Mouse (Mus musculus): ENCODE measurements around the gene Disp3. TPM values are rescaled to one million over a fixed set of nuclear protein-coding genes. Genes with fewer than 3 reads are reported as not detected.

The Disp3 gene
- polyA plus RNA-seq, 1 experiment from 2014 or later: 0.28 TPM

- H3K4me1 ChIP-seq (replicated peaks): peaks cover 13% of the 10 kb centered on the region; the same call in 1 of the 2 replicates
- peak overlapping the region; percentile 72 for H3K4me2 ChIP-seq
- peaks cover 53% of the 10 kb centered on the region for H3K27me3 ChIP-seq
- H3K36me3 ChIP-seq: no peaks in the 10 kb centered on the region
- H3K27ac ChIP-seq: no peak overlapping the region
- peak; percentile 69 for ATAC-seq (ENCODE audit: insufficient number of reproducible peaks, insufficient read depth, low FRiP score, low TSS enrichment, low read depth)
- H3K9ac ChIP-seq (replicated peaks): 0 out of 2 replicates have a peak overlapping the region, but pooled peaks have one; percentile 34
- H3K4me3 ChIP-seq (replicated peaks): peak overlapping the region; percentile 45
- 1% methylated on average over 32 of the region's 32 CpGs for WGBS
- H3K9me3 ChIP-seq: no peaks in the 10 kb centered on the region
These were observed 337 bp upstream of the Disp3 start for GRCm38 (mm10) chr4:148288055-148288549.

DNA sequence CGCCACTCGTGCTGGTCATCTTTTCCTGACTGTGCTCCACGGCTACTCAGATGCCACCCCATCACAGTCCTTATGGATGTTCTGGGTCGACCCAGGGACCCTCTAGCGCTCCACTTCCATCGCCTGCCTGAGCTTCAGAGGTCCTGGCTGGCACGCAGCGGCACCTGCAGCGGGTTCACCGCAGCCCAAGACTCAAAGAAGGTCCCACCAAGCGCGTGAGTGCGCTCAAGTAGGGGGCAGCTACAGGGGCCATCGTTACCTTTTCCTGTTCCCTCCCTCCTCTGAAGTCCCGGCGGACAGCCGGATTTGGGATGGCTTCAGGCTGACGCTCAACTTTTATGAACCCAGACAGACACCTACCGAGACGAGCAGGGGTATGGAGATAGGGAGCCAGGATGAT lies 724 bp downstream of the Disp3 start:
- WGBS: 2% methylated on average over 20 of the region's 20 CpGs
- H3K4me3 ChIP-seq (replicated peaks): peak overlapping the region; percentile 45
- peak overlapping the region; percentile 72 for H3K4me2 ChIP-seq
- ATAC-seq (ENCODE audit: insufficient number of reproducible peaks, insufficient read depth, low FRiP score, low TSS enrichment, low read depth): no peak
- no peak overlapping the region for H3K27ac ChIP-seq
- H3K9me3 ChIP-seq: no peaks in the 10 kb centered on the region
- no peaks in the 10 kb centered on the region for H3K36me3 ChIP-seq
- peaks cover 13% of the 10 kb centered on the region; the same call in 1 of the 2 replicates for H3K4me1 ChIP-seq (replicated peaks)
- H3K27me3 ChIP-seq: peaks cover 53% of the 10 kb centered on the region
- no peak overlapping the region for H3K9ac ChIP-seq (replicated peaks)

- Histone ChIP-seq H3K4me3 (replicated peaks) (no peak overlapping the region), H3K9me3 (no peaks in the 10 kb centered on the region), H3K27me3 (peaks cover 53% of the 10 kb centered on the region), H3K27ac (no peak overlapping the region), H3K4me1 (replicated peaks) (peaks cover 13% of the 10 kb centered on the region; the same call in 1 of the 2 replicates), H3K4me2 (peak overlapping the region; percentile 72), H3K9ac (replicated peaks) (no peak overlapping the region), H3K36me3 (no peaks in the 10 kb centered on the region)
- WGBS: 23% methylated on average over 22 of the region's 22 CpGs
- ATAC-seq (ENCODE audit: insufficient number of reproducible peaks, insufficient read depth, low FRiP score, low TSS enrichment, low read depth): 0 out of 2 replicates have a peak, but pooled peaks have one; percentile 20
These were observed 1.3 kb downstream of the Disp3 start for GRCm38 (mm10) chr4:148286226-148287031.

GRCm38 (mm10) chr4:148284219-148284618 lies 3.5 kb downstream of the Disp3 start:
- WGBS: 49% methylated on average over 13 of the region's 13 CpGs
- H3K4me2 ChIP-seq: no peak overlapping the region
- H3K4me1 ChIP-seq (replicated peaks): peaks cover 13% of the 10 kb centered on the region; the same call in 1 of the 2 replicates
- no peaks in the 10 kb centered on the region for H3K9me3 ChIP-seq
- H3K4me3 ChIP-seq (replicated peaks): no peak overlapping the region
- no peaks in the 10 kb centered on the region for H3K36me3 ChIP-seq
- ATAC-seq (ENCODE audit: insufficient number of reproducible peaks, insufficient read depth, low FRiP score, low TSS enrichment, low read depth): no peak
- no peak overlapping the region for H3K9ac ChIP-seq (replicated peaks)
- H3K27ac ChIP-seq: no peak overlapping the region
- H3K27me3 ChIP-seq: peaks cover 48% of the 10 kb centered on the region

GRCm38 (mm10) chr4:148276816-148277491 lies 10.8 kb downstream of the Disp3 start:
- H3K27ac ChIP-seq: no peak overlapping the region
- no peak overlapping the region for H3K4me3 ChIP-seq (replicated peaks)
- H3K9ac ChIP-seq (replicated peaks): no peak overlapping the region
- peaks cover 60% of the 10 kb centered on the region for H3K27me3 ChIP-seq
- no peak for ATAC-seq (ENCODE audit: insufficient number of reproducible peaks, insufficient read depth, low FRiP score, low TSS enrichment, low read depth)
- H3K4me2 ChIP-seq: no peak overlapping the region
- H3K36me3 ChIP-seq: no peaks in the 10 kb centered on the region
- WGBS: 10% methylated on average over 4 of the region's 4 CpGs
- H3K4me1 ChIP-seq (replicated peaks): no peaks in the 10 kb centered on the region; the same call in 1 of the 2 replicates
- H3K9me3 ChIP-seq: no peaks in the 10 kb centered on the region

DNA sequence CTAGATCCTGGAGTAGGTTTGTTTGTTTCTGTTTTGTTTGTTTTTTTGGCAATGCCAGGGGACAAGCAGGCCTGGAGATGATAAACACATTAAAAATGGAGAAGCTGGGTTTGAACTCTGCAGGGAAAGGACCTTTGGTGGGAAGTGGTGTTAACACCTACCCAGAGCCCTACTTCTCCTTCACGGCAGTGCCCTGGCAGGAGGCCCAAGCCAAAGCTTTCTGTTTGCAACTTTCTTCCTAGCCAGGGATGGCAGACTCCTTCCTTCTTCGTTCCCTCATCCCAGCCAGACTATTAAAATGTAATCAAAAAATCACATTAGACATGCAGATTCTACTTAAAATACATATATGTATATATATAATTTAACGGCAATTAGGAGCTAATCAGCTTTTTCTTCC lies 13.1 kb downstream of the Disp3 start:
- no peaks in the 10 kb centered on the region; the same call in 1 of the 2 replicates for H3K4me1 ChIP-seq (replicated peaks)
- H3K4me3 ChIP-seq (replicated peaks): no peak overlapping the region
- H3K27me3 ChIP-seq: peaks cover 83% of the 10 kb centered on the region
- no peaks in the 10 kb centered on the region for H3K36me3 ChIP-seq
- no peaks in the 10 kb centered on the region for H3K9me3 ChIP-seq
- no peak overlapping the region for H3K4me2 ChIP-seq
- no peak overlapping the region for H3K9ac ChIP-seq (replicated peaks)
- WGBS: 39% methylated on average over 3 of the region's 3 CpGs
- ATAC-seq (ENCODE audit: insufficient number of reproducible peaks, insufficient read depth, low FRiP score, low TSS enrichment, low read depth): no peak
- H3K27ac ChIP-seq: no peak overlapping the region

DNA sequence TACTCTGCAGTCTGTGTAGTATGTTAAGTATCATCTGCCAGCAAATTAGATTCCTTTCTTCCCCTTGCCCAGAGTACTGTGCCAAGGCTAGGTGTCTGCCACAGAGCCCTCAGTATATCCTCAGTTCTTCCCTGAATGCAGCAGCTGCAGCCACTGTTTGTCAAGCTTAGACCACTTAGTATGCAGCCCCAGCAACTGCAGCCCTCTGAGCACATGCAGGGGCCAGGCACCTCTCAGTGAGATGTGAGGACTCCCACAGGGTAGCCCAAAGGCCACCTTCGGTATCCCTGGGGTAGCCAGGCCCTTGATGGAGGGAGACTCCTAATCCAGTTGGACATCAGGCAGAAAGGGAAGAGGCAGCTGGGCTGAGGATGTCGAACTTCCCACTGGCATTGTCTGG lies 14.5 kb downstream of the Disp3 start:
- WGBS: 8% methylated on average over 2 of the region's 2 CpGs

DNA sequence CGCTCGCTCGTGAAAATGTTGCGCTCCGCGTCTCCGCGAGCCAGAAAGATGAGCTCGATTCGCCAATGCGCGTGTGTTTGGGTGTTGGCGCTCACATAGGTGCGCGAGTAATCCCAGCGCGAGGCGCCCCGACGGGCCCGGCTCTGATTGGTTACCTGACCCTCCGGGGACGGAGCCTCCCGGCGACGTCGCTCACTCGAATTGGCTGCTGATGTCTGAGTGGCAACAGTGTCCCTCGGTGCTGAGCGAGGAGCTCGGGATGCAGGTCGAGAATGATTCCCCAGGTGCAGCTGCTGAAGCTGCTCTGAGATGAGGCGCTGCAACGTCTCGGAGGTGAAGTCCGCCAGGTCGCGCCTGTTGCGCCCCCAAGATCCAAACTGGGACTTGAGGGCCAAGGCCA lies 16.1 kb downstream of the Disp3 start:
- Histone ChIP-seq H3K27me3 (peaks cover 72% of the 10 kb centered on the region), H3K4me1 (replicated peaks) (no peaks in the 10 kb centered on the region; the same call in 1 of the 2 replicates), H3K9me3 (no peaks in the 10 kb centered on the region), H3K27ac (no peak overlapping the region), H3K4me2 (peak overlapping the region; percentile 43), H3K9ac (replicated peaks) (no peak overlapping the region), H3K4me3 (replicated peaks) (peak overlapping the region; percentile 25), H3K36me3 (no peaks in the 10 kb centered on the region)
- WGBS: 3% methylated on average over 39 of the region's 39 CpGs
- ATAC-seq (ENCODE audit: insufficient number of reproducible peaks, insufficient read depth, low FRiP score, low TSS enrichment, low read depth): no peak

More for the DNA sequence above, 14.5 kb downstream of the Disp3 start:
- Histone ChIP-seq H3K4me3 (replicated peaks) (no peak overlapping the region), H3K36me3 (no peaks in the 10 kb centered on the region), H3K27ac (no peak overlapping the region), H3K27me3 (peaks cover 84% of the 10 kb centered on the region), H3K9me3 (no peaks in the 10 kb centered on the region), H3K4me1 (replicated peaks) (no peaks in the 10 kb centered on the region; the same call in 1 of the 2 replicates), H3K9ac (replicated peaks) (no peak overlapping the region), H3K4me2 (no peak overlapping the region)
- no peak for ATAC-seq (ENCODE audit: insufficient number of reproducible peaks, insufficient read depth, low FRiP score, low TSS enrichment, low read depth)

DNA sequence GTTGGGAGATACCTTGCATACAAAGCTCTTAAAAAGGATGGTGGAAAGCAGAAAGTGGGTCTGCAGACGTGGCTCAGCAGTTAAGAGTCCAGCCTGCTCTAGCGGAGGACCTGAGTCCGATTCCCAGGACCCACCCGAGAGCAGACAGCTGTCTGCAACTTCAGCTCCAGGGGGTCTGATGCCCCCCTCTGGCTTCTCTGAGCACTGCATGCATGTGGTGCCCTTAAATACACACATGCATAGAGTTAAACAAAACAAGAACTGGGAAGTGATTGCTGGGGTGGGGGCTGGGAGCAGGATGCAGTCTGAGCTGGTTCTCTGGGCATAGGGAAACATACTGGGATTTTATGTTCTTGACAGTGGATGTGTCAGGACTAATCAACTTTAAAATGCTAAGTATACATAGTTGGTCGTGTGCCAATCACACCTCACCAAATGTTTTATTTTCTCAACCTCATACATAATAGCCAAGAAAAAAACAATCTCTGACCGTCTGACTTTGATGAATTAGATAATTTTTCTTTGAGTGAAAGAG lies 20.7 kb downstream of the Disp3 start:
- Histone ChIP-seq H3K4me1 (replicated peaks) (no peaks in the 10 kb centered on the region; the same call in 1 of the 2 replicates), H3K36me3 (no peaks in the 10 kb centered on the region), H3K4me3 (replicated peaks) (no peak overlapping the region), H3K4me2 (no peak overlapping the region), H3K27ac (no peak overlapping the region), H3K27me3 (peaks cover 28% of the 10 kb centered on the region), H3K9me3 (no peaks in the 10 kb centered on the region), H3K9ac (replicated peaks) (no peak overlapping the region)
- 86% methylated on average over 6 of the region's 6 CpGs for WGBS
- no peak for ATAC-seq (ENCODE audit: insufficient number of reproducible peaks, insufficient read depth, low FRiP score, low TSS enrichment, low read depth)

- H3K27me3 ChIP-seq: peaks cover 4% of the 10 kb centered on the region; the same call in 1 of the 2 replicates
- 91% methylated on average over 4 of the region's 4 CpGs for WGBS
- H3K36me3 ChIP-seq: no peaks in the 10 kb centered on the region
- H3K4me3 ChIP-seq (replicated peaks): no peak overlapping the region
- no peak overlapping the region for H3K27ac ChIP-seq
- no peak overlapping the region for H3K9ac ChIP-seq (replicated peaks)
- H3K9me3 ChIP-seq: no peaks in the 10 kb centered on the region
- H3K4me1 ChIP-seq (replicated peaks): no peaks in the 10 kb centered on the region
- no peak; the same call in 1 of the 2 replicates for ATAC-seq (ENCODE audit: insufficient number of reproducible peaks, insufficient read depth, low FRiP score, low TSS enrichment, low read depth)
- H3K4me2 ChIP-seq: no peak overlapping the region
These were observed 27.8 kb downstream of the Disp3 start for GRCm38 (mm10) chr4:148259941-148260340.

DNA sequence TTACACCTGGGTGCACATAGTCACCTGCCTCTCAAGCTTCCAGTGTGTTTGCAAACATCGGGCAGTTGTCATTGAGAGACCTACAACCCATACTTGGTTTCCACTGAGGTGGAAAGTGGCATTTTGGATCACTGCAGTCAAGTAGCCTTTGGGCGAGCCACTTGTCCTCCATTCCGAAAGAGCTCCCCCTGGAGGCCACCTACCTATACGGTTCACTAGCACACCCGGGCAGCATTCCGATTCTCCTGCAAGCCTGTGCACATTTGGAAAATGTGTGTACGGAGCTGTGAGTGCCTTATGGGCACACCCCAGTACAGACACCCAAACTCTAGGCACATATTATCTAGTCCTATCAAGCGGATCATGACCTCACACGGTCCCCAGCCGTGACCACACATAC lies 38.4 kb downstream of the Disp3 start:
- Histone ChIP-seq H3K4me2 (no peak overlapping the region), H3K27me3 (no peaks in the 10 kb centered on the region), H3K27ac (no peak overlapping the region), H3K4me1 (replicated peaks) (no peaks in the 10 kb centered on the region), H3K4me3 (replicated peaks) (no peak overlapping the region), H3K9me3 (0 out of 2 replicates have a peak, but pooled peaks cover 3% of the 10 kb centered on the region), H3K36me3 (no peaks in the 10 kb centered on the region), H3K9ac (replicated peaks) (no peak overlapping the region)
- no peak for ATAC-seq (ENCODE audit: insufficient number of reproducible peaks, insufficient read depth, low FRiP score, low TSS enrichment, low read depth)
- 44% methylated on average over 10 of the region's 10 CpGs for WGBS
